Comparison of ENCODE assay signal across 12 mouse cellular contexts in genomic region chr9:115457889-115458710, GRCm38 (mm10).
DNase-seq lines count a peak whose midpoint lies in the region; ATAC-seq and TF ChIP-seq lines count a peak whose summit lies in the region.
"Had no signal": no experiment of that assay in that cellular context is flagged by ENCODE, and none has a peak within 500 bp of the region (broad histone marks: within the 10 kb centered on the region; RNA-seq: fewer than 3 reads in every experiment).

No protein-coding gene starts in this region.

- peak overlapping the region; percentile 73 for H3K27ac ChIP-seq in midbrain, embryonic 10.5 days (replicated peaks)
- no peak overlapping the region for H3K27ac ChIP-seq in midbrain, embryonic 13.5 days
- H3K27ac ChIP-seq in layer of hippocampus, adult 2 months: no peak overlapping the region
- H3K27ac ChIP-seq: limb, embryonic 15.5 days; lung, embryonic 15.5 days; midbrain, embryonic 12.5 days had no signal

- 81% methylated on average over 21 of the region's 21 CpGs for WGBS in midbrain, embryonic 10.5 days
- WGBS in midbrain, embryonic 13.5 days: 74% methylated on average over 21 of the region's 21 CpGs

- peaks cover 33% of the 10 kb centered on the region for H3K4me1 ChIP-seq in midbrain, embryonic 10.5 days
- H3K4me1 ChIP-seq in midbrain, embryonic 13.5 days (replicated peaks): peaks cover 11% of the 10 kb centered on the region
- H3K4me1 ChIP-seq: lung, embryonic 15.5 days had no signal

- no peak overlapping the region for H3K4me3 ChIP-seq in midbrain, embryonic 10.5 days
- no peak overlapping the region for H3K4me3 ChIP-seq in midbrain, embryonic 13.5 days (replicated peaks)
- no peak overlapping the region for H3K4me3 ChIP-seq in layer of hippocampus, adult 2 months
- H3K4me3 ChIP-seq: limb, embryonic 15.5 days; lung, embryonic 15.5 days; midbrain, embryonic 12.5 days had no signal

- no peaks in the 10 kb centered on the region for H3K36me3 ChIP-seq in midbrain, embryonic 10.5 days
- no peaks in the 10 kb centered on the region for H3K36me3 ChIP-seq in midbrain, embryonic 13.5 days
- H3K36me3 ChIP-seq: limb, embryonic 15.5 days; lung, embryonic 15.5 days; midbrain, embryonic 12.5 days had no signal

- no peak overlapping the region for H3K4me2 ChIP-seq in midbrain, embryonic 13.5 days (replicated peaks)
- H3K4me2 ChIP-seq: limb, embryonic 15.5 days; lung, embryonic 15.5 days; midbrain, embryonic 12.5 days had no signal

- no peak overlapping the region for H3K9ac ChIP-seq in midbrain, embryonic 13.5 days (replicated peaks)
- H3K9ac ChIP-seq: limb, embryonic 15.5 days; lung, embryonic 15.5 days; midbrain, embryonic 12.5 days had no signal

- H3K9me3 ChIP-seq in midbrain, embryonic 10.5 days (replicated peaks): 0 out of 2 replicates have a peak, but pooled peaks cover 3% of the 10 kb centered on the region
- no peaks in the 10 kb centered on the region for H3K9me3 ChIP-seq in midbrain, embryonic 13.5 days
- H3K9me3 ChIP-seq: limb, embryonic 15.5 days; lung, embryonic 15.5 days; midbrain, embryonic 12.5 days had no signal

- H3K27me3 ChIP-seq in midbrain, embryonic 10.5 days (ENCODE audit: low read depth, poor library complexity, severe bottlenecking): no peaks in the 10 kb centered on the region
- no peaks in the 10 kb centered on the region for H3K27me3 ChIP-seq in midbrain, embryonic 13.5 days
- H3K27me3 ChIP-seq: limb, embryonic 15.5 days; lung, embryonic 15.5 days; midbrain, embryonic 12.5 days had no signal

- no peak for ATAC-seq in midbrain, embryonic 13.5 days
- ATAC-seq in granulocyte monocyte progenitor cell, adult 5-6 weeks (replicated peaks; ENCODE audit: poor library complexity, severe bottlenecking): peak; percentile 69
- ATAC-seq: inflammation-experienced regulatory T-cells, adult 6 months had no signal

- peak; percentile 26 to 43 for DNase-seq in cerebellum, postnatal 10 days
- DNase-seq in cerebellum, postnatal 36 days: no peak
- no peak for DNase-seq in midbrain, embryonic 10.5 days (ENCODE audit: low spot score)
- DNase-seq in retina, postnatal 7 days (ENCODE audit: low read depth, low spot score): peak; percentile 41
- no peak for DNase-seq in layer of hippocampus, adult 2 months (ENCODE audit: low spot score in 2 of 2)
- no peak for DNase-seq in layer of hippocampus, postnatal 14 days (ENCODE audit: low spot score in 2 of 2)

- TF ChIP-seq CTCF in layer of hippocampus, adult 2 months (conservative IDR thresholded peaks at IDR 0.05): no peak

Comparison
In these comparisons a context has a peak if more than half of its experiments do, and no peak if none do; other contexts are left out.
1. DNase-seq: peak in cerebellum, postnatal 10 days (2 of 2) and retina, postnatal 7 days (single experiment); none in cerebellum, postnatal 36 days (0 of 2), midbrain, embryonic 10.5 days (single experiment), layer of hippocampus, adult 2 months (0 of 2) and layer of hippocampus, postnatal 14 days (0 of 2).